In genomic region chr1:135186427-135186826, GRCm38 (mm10) we compare ENCODE assay signal across 35 mouse cellular contexts. TPM values are rescaled to one million over a fixed set of nuclear protein-coding genes. Genes with fewer than 3 reads are reported as not detected.
DNase-seq lines count a peak whose midpoint lies in the region; ATAC-seq and TF ChIP-seq lines count a peak whose summit lies in the region.
"Had no signal": no experiment of that assay in that cellular context is flagged by ENCODE, and none has a peak within 500 bp of the region (broad histone marks: within the 10 kb centered on the region; RNA-seq: fewer than 3 reads in every experiment).

No protein-coding gene starts in this region.

- no peak overlapping the region for H3K4me3 ChIP-seq in gastrocnemius, adult 2 months
- H3K4me3 ChIP-seq in midbrain, postnatal 0 days (ENCODE audit: low read depth, low read length): no peak overlapping the region
- no peak overlapping the region for H3K4me3 ChIP-seq in midbrain, embryonic 11.5 days (ENCODE audit: low read depth, low read length)
- H3K4me3 ChIP-seq: embryonic facial prominence, embryonic 13.5 days; forebrain, embryonic 10.5 days; heart, embryonic 13.5 days; hindbrain, embryonic 10.5 days; hindbrain, embryonic 15.5 days; intestine, embryonic 15.5 days; limb, embryonic 10.5 days; limb, embryonic 15.5 days; liver, embryonic 13.5 days; midbrain, embryonic 10.5 days; myocyte; neural tube, embryonic 12.5 days had no signal

- TF ChIP-seq CTCF in gastrocnemius, adult 2 months (IDR thresholded peaks at IDR 0.05): no peak
- no peak for TF ChIP-seq CTCF in midbrain, postnatal 0 days (IDR thresholded peaks at IDR 0.05)

- ATAC-seq in midbrain, postnatal 0 days (ENCODE audit: low FRiP score): no peak
- ATAC-seq in midbrain, embryonic 11.5 days (ENCODE audit: low FRiP score): no peak
- ATAC-seq: CD4-positive, CD25-positive, alpha-beta regulatory T cell, adult 4 months; forebrain, embryonic 16.5 days; intestine, embryonic 15.5 days; midbrain, embryonic 16.5 days had no signal

- H3K9ac ChIP-seq in midbrain, postnatal 0 days (replicated peaks; ENCODE audit: low read length, poor library complexity, severe bottlenecking): no peak overlapping the region
- no peak overlapping the region for H3K9ac ChIP-seq in midbrain, embryonic 11.5 days (ENCODE audit: low read length)
- H3K9ac ChIP-seq: embryonic facial prominence, embryonic 13.5 days; heart, embryonic 13.5 days; hindbrain, embryonic 15.5 days; intestine, embryonic 15.5 days; limb, embryonic 15.5 days; liver, embryonic 13.5 days; neural tube, embryonic 12.5 days had no signal

- H3K36me3 ChIP-seq in midbrain, postnatal 0 days (ENCODE audit: insufficient read depth, low read length): no peaks in the 10 kb centered on the region
- H3K36me3 ChIP-seq in midbrain, embryonic 11.5 days (ENCODE audit: control insufficient read depth, insufficient read depth, low read length): no peaks in the 10 kb centered on the region
- H3K36me3 ChIP-seq: embryonic facial prominence, embryonic 13.5 days; forebrain, embryonic 10.5 days; G1E; heart, embryonic 13.5 days; hindbrain, embryonic 10.5 days; hindbrain, embryonic 15.5 days; intestine, embryonic 15.5 days; limb, embryonic 10.5 days; limb, embryonic 15.5 days; liver, embryonic 13.5 days; midbrain, embryonic 10.5 days; neural tube, embryonic 12.5 days had no signal

- intact Hi-C loops in gastrocnemius, adult 2 months (cut with DNase I): no loop called here
- intact Hi-C loops in gastrocnemius, postnatal 36 days (cut with DNase I): no loop called here
- intact Hi-C loops in heart, postnatal 36 days (cut with DNase I): no loop called here

- no peak overlapping the region for H3K27ac ChIP-seq in gastrocnemius, adult 2 months
- H3K27ac ChIP-seq in midbrain, postnatal 0 days (ENCODE audit: low read depth, low read length): no peak overlapping the region
- H3K27ac ChIP-seq in midbrain, embryonic 11.5 days (ENCODE audit: low read depth, low read length): no peak overlapping the region
- H3K27ac ChIP-seq: embryonic facial prominence, embryonic 13.5 days; forebrain, embryonic 10.5 days; heart, embryonic 13.5 days; hindbrain, embryonic 10.5 days; hindbrain, embryonic 15.5 days; intestine, embryonic 15.5 days; limb, embryonic 10.5 days; limb, embryonic 15.5 days; liver, embryonic 13.5 days; macrophage; midbrain, embryonic 10.5 days; neural tube, embryonic 12.5 days; stomach, postnatal 0 days had no signal

- no peaks in the 10 kb centered on the region for H3K9me3 ChIP-seq in midbrain, postnatal 0 days (ENCODE audit: low read length)
- no peaks in the 10 kb centered on the region for H3K9me3 ChIP-seq in midbrain, embryonic 11.5 days (ENCODE audit: control insufficient read depth, low read length)
- H3K9me3 ChIP-seq: embryonic facial prominence, embryonic 13.5 days; forebrain, embryonic 10.5 days; G1E; heart, embryonic 13.5 days; hindbrain, embryonic 10.5 days; hindbrain, embryonic 15.5 days; intestine, embryonic 15.5 days; limb, embryonic 10.5 days; limb, embryonic 15.5 days; liver, embryonic 13.5 days; midbrain, embryonic 10.5 days; neural tube, embryonic 12.5 days had no signal

- WGBS in midbrain, postnatal 0 days: 29% methylated on average over 8 of the region's 8 CpGs
- WGBS in midbrain, embryonic 11.5 days: 33% methylated on average over 8 of the region's 8 CpGs

- no peak overlapping the region for H3K4me2 ChIP-seq in midbrain, postnatal 0 days (ENCODE audit: low read depth, low read length, poor library complexity, severe bottlenecking)
- H3K4me2 ChIP-seq in midbrain, embryonic 11.5 days: no peak overlapping the region
- H3K4me2 ChIP-seq: embryonic facial prominence, embryonic 13.5 days; heart, embryonic 13.5 days; hindbrain, embryonic 15.5 days; intestine, embryonic 15.5 days; limb, embryonic 15.5 days; liver, embryonic 13.5 days; neural tube, embryonic 12.5 days had no signal

- DNase-seq in cerebellum, postnatal 14 days: peak; percentile 39 to 45
- no peak for DNase-seq in cerebellum, postnatal 4 days (ENCODE audit: low spot score in 2 of 2)
- DNase-seq in gastrocnemius, adult 2 months: peak; percentile 24
- DNase-seq in gastrocnemius, postnatal 36 days: no peak
- peak; percentile 32 for DNase-seq in midbrain, postnatal 0 days (ENCODE audit: low spot score)
- DNase-seq in midbrain, embryonic 11.5 days (ENCODE audit: low spot score, missing footprints): no peak
- DNase-seq in adipocyte (ENCODE audit: low spot score): peak; percentile 37
- DNase-seq in heart, postnatal 36 days: no peak
- DNase-seq: adrenal gland, postnatal 10 days; heart, postnatal 10 days; kidney, adult 2 months; kidney, postnatal 36 days; liver, embryonic 13.5 days; lung, adult 18-20 months; lung, postnatal 10 days; right cerebral cortex, postnatal 4 days; thymus, postnatal 4 days had no signal

- H3K27me3 ChIP-seq in midbrain, postnatal 0 days (ENCODE audit: insufficient read depth, low read length): no peaks in the 10 kb centered on the region
- no peaks in the 10 kb centered on the region for H3K27me3 ChIP-seq in midbrain, embryonic 11.5 days (ENCODE audit: control insufficient read depth, insufficient read depth, low read length)
- H3K27me3 ChIP-seq: hindbrain, embryonic 15.5 days; limb, embryonic 15.5 days; neural tube, embryonic 12.5 days had no signal

- peaks cover 5% of the 10 kb centered on the region; the same call in 1 of the 2 replicates for H3K4me1 ChIP-seq in midbrain, postnatal 0 days (ENCODE audit: insufficient read depth, low read length)
- no peaks in the 10 kb centered on the region for H3K4me1 ChIP-seq in midbrain, embryonic 11.5 days (ENCODE audit: control insufficient read depth, insufficient read depth, low read length)
- H3K4me1 ChIP-seq: neural tube, embryonic 12.5 days had no signal

RNA-seq across cellular contexts. Expression of gene Gpr37l1, which starts 18.9 kb away (rescaled TPM):
- under 1 TPM; 0.38 to 0.56 TPM for total RNA-seq in gastrocnemius, adult 2 months (2021)
- total RNA-seq in gastrocnemius, postnatal 36 days (2021): under 1 TPM; 0.26 to 0.42 TPM
- 14.1 and 25.7 TPM in 2 replicates for total RNA-seq in midbrain, postnatal 0 days (2014; rRNA removed)
- 8.8 and 12.8 TPM in 2 replicates for polyA plus RNA-seq in midbrain, postnatal 0 days (2015; fragmentation: Nextera tagmentation; extraction: Ambion mirVana)
- not detected in 2 replicates for polyA plus RNA-seq in midbrain, embryonic 11.5 days (2014; fragmentation: Nextera tagmentation; extraction: Ambion mirVana)
- 1 to 10 TPM in 1 of 2 experiments, under 1 TPM in 1; 0.92 to 1.0 TPM for total RNA-seq in heart, postnatal 36 days (2021)
- polyA plus RNA-seq: CD4-positive, CD25-positive, alpha-beta regulatory T cell, adult 4 months; embryonic facial prominence, embryonic 13.5 days; forebrain, embryonic 10.5 days; G1E; heart, embryonic 13.5 days; hindbrain, embryonic 10.5 days; kidney, embryonic 16.5 days; limb, embryonic 10.5 days; limb, embryonic 15.5 days; liver, embryonic 13.5 days; macrophage; midbrain, embryonic 10.5 days had no signal

RNA-seq across cellular contexts. Expression of gene Arl8a, which starts 39.8 kb away (rescaled TPM):
- total RNA-seq in gastrocnemius, adult 2 months (2021): 10 to 100 TPM; 16.5 to 17.8 TPM
- 10 to 100 TPM; 15.6 to 16.9 TPM for total RNA-seq in gastrocnemius, postnatal 36 days (2021)
- 317 and 384 TPM in 2 replicates for total RNA-seq in midbrain, postnatal 0 days (2014; rRNA removed)
- 399 and 418 TPM in 2 replicates for polyA plus RNA-seq in midbrain, postnatal 0 days (2015; fragmentation: Nextera tagmentation; extraction: Ambion mirVana)
- 61.3 and 72.2 TPM in 2 replicates for polyA plus RNA-seq in midbrain, embryonic 11.5 days (2014; fragmentation: Nextera tagmentation; extraction: Ambion mirVana)
- total RNA-seq in heart, postnatal 36 days (2021): 10 to 100 TPM; 21.1 to 26.7 TPM

RNA-seq across cellular contexts. Expression of gene Ptpn7, which starts 53.9 kb away (rescaled TPM):
- under 1 TPM in 1 of 2 experiments, not detected in 1; 0.17 TPM for total RNA-seq in gastrocnemius, adult 2 months (2021)
- under 1 TPM; 0.27 to 0.56 TPM for total RNA-seq in gastrocnemius, postnatal 36 days (2021)
- total RNA-seq in midbrain, postnatal 0 days (2014; rRNA removed): 0.05 and 0.24 TPM in 2 replicates
- 0.05 and 0.15 TPM in 2 replicates for polyA plus RNA-seq in midbrain, postnatal 0 days (2015; fragmentation: Nextera tagmentation; extraction: Ambion mirVana)
- polyA plus RNA-seq in midbrain, embryonic 11.5 days (2014; fragmentation: Nextera tagmentation; extraction: Ambion mirVana): 1.4 and 1.6 TPM in 2 replicates
- total RNA-seq in heart, postnatal 36 days (2021): under 1 TPM; 0.69 to 0.70 TPM

Comparison
In these comparisons a context has a peak if more than half of its experiments do, and no peak if none do; other contexts are left out.
1. DNase-seq: peak in cerebellum, postnatal 14 days (2 of 2), gastrocnemius, adult 2 months (single experiment), midbrain, postnatal 0 days (single experiment) and adipocyte (single experiment); none in cerebellum, postnatal 4 days (0 of 2), gastrocnemius, postnatal 36 days (0 of 2), midbrain, embryonic 11.5 days (single experiment) and heart, postnatal 36 days (0 of 2).
2. RNA of gene Arl8a, which starts 39.8 kb away (total RNA-seq): 317 to 384 TPM in midbrain, postnatal 0 days; 21.1 to 26.7 TPM in heart, postnatal 36 days, 16.5 to 17.8 TPM in gastrocnemius, adult 2 months and 15.6 to 16.9 TPM in gastrocnemius, postnatal 36 days; every median in the first group is over 10 times any median in the second.